Mouse (Mus musculus) MEL (cell line): ENCODE measurements around the gene Tbc1d30. TPM values are rescaled to one million over a fixed set of nuclear protein-coding genes. Genes with fewer than 3 reads are reported as not detected.
A peak's percentile ranks its signal among the peaks of the same experiment; 100 is the strongest.

ENCODE experiments used
- DNase-seq: peaks from one replicate; pipeline ENCODE4 v3.0.0; 2011; ENCODE audit warnings: low read depth, low spot score
- H3K27ac ChIP-seq: 2 replicates; pipeline ENCODE4 v1.5.1; 2012; ENCODE audit warnings: low read depth, mild to moderate bottlenecking, control low read depth, low read length, moderate library complexity; ENCODE audit not compliant: control insufficient read depth
- H3K27me3 ChIP-seq, 2 experiments: fragments of 150-350 bp in 1 of 2; sonication (generic) in 1 of 2; 2 replicates each; pipeline ENCODE4 v1.6.1; 2012; ENCODE audit warnings: low read length in 2 of 2, mild to moderate bottlenecking in 2 of 2, improper control_type of control experiment in 1 of 2, moderate library complexity in 1 of 2; ENCODE audit not compliant: insufficient read depth in 2 of 2, control insufficient read depth in 1 of 2
- H3K36me3 ChIP-seq, 2 experiments: 2 replicates each; pipeline ENCODE4 v1.6.1; 2012 to 2014; ENCODE audit warnings: low read length in 2 of 2, improper control_type of control experiment in 1 of 2, inconsistent platforms in 1 of 2, mild to moderate bottlenecking in 1 of 2; ENCODE audit not compliant: insufficient read depth in 2 of 2, control insufficient read depth in 1 of 2
- H3K4me1 ChIP-seq, 2 experiments: fragments of 150-350 bp in 1 of 2; sonication (generic) in 1 of 2; 2 replicates each; pipeline ENCODE4 v1.6.1; 2012; ENCODE audit warnings: low read length in 2 of 2, improper control_type of control experiment in 1 of 2, mild to moderate bottlenecking in 1 of 2; ENCODE audit not compliant: insufficient read depth in 2 of 2, control insufficient read depth in 1 of 2
- H3K4me3 ChIP-seq, 2 experiments: fragments of 150-350 bp in 1 of 2; sonication (generic) in 1 of 2; 2 replicates each; pipeline ENCODE4 v1.5.1; 2012; ENCODE audit warnings: low read depth in 2 of 2, low read length in 2 of 2, mild to moderate bottlenecking in 2 of 2, moderate library complexity in 2 of 2, control low read depth in 1 of 2, improper control_type of control experiment in 1 of 2; ENCODE audit not compliant: control insufficient read depth in 1 of 2, insufficient read depth in 1 of 2
- H3K79me2 ChIP-seq: 2 replicates; pipeline ENCODE4 v1.6.1; 2012; ENCODE audit warnings: mild to moderate bottlenecking, low read length, moderate library complexity; ENCODE audit not compliant: control insufficient read depth, poor library complexity, insufficient read depth
- H3K9ac ChIP-seq: 2 replicates; pipeline ENCODE4 v1.6.1; 2012; ENCODE audit warnings: low read depth, mild to moderate bottlenecking, control low read depth, low read length, moderate library complexity; ENCODE audit not compliant: control insufficient read depth, poor library complexity, severe bottlenecking
- H3K9me3 ChIP-seq: fragments of 150-350 bp; sonication (generic); replicated peaks from 2 replicates; pipeline ENCODE4 v1.6.1; 2012; ENCODE audit warnings: mild to moderate bottlenecking, low read length, improper control_type of control experiment, moderate library complexity; ENCODE audit not compliant: insufficient read depth
- BHLHE40 ChIP-seq: IDR thresholded peaks from 2 replicates; pipeline ENCODE4 v1.6.1; 2012; ENCODE audit warnings: low read depth, mild to moderate bottlenecking, inconsistent platforms, low read length, improper control_type of control experiment, borderline replicate concordance
- CHD2 ChIP-seq: IDR thresholded peaks from 2 replicates; pipeline ENCODE4 v1.6.1; 2011; ENCODE audit warnings: low read length, improper control_type of control experiment
- CTCF ChIP-seq, 3 experiments: IDR thresholded peaks in 2 of 3; conservative IDR thresholded peaks in 1 of 3; 2 replicates each; pipeline ENCODE4 v1.5.1; 2011 to 2012; ENCODE audit warnings: low read length in 3 of 3, low read depth in 2 of 3, mild to moderate bottlenecking in 2 of 3, improper control_type of control experiment in 1 of 3, inconsistent platforms in 1 of 3, mixed read lengths in 1 of 3, moderate library complexity in 1 of 3; ENCODE audit not compliant: control insufficient read depth in 1 of 3, insufficient read depth in 1 of 3, poor library complexity in 1 of 3, severe bottlenecking in 1 of 3
- E2F4 ChIP-seq: IDR thresholded peaks from 2 replicates; pipeline ENCODE4 v1.6.1; 2011; ENCODE audit warnings: low read depth, low read length, improper control_type of control experiment, borderline replicate concordance
- ELF1 ChIP-seq: IDR thresholded peaks from 2 replicates; pipeline ENCODE4 v1.6.1; 2014; ENCODE audit warnings: low read depth, mild to moderate bottlenecking, inconsistent platforms, low read length, improper control_type of control experiment, moderate library complexity
- ETS1 ChIP-seq: IDR thresholded peaks from 2 replicates; pipeline ENCODE4 v1.6.1; 2012; ENCODE audit warnings: low read depth, mild to moderate bottlenecking, inconsistent platforms, low read length, improper control_type of control experiment, moderate library complexity
- GABPA ChIP-seq: IDR thresholded peaks from 2 replicates; pipeline ENCODE4 v1.6.1; 2012; ENCODE audit warnings: low read depth, mild to moderate bottlenecking, inconsistent platforms, low read length, improper control_type of control experiment, moderate library complexity
- GATA1 ChIP-seq: IDR thresholded peaks from 2 replicates; pipeline ENCODE4 v1.6.1; 2011; ENCODE audit warnings: low read depth, low read length, improper control_type of control experiment
- MAFK ChIP-seq: IDR thresholded peaks from 2 replicates; pipeline ENCODE4 v1.6.1; 2011; ENCODE audit warnings: low read depth, mild to moderate bottlenecking, low read length, improper control_type of control experiment, borderline replicate concordance
- MAX ChIP-seq: IDR thresholded peaks from 2 replicates; pipeline ENCODE4 v1.6.1; 2011; ENCODE audit warnings: low read length, improper control_type of control experiment
- MAZ ChIP-seq: IDR thresholded peaks from 2 replicates; pipeline ENCODE4 v1.6.1; 2012; ENCODE audit warnings: low read depth, mild to moderate bottlenecking, inconsistent platforms, low read length, improper control_type of control experiment
- MEF2A ChIP-seq: IDR thresholded peaks from 2 replicates; pipeline ENCODE4 v1.6.1; 2014; ENCODE audit warnings: low read depth, mild to moderate bottlenecking, inconsistent platforms, low read length, improper control_type of control experiment; ENCODE audit not compliant: poor library complexity, insufficient replicate concordance, severe bottlenecking; ENCODE audit errors: extremely low read depth
- MXI1 ChIP-seq: IDR thresholded peaks from 2 replicates; pipeline ENCODE4 v1.6.1; 2011; ENCODE audit warnings: mild to moderate bottlenecking, low read depth, low read length, improper control_type of control experiment
- MYB ChIP-seq: IDR thresholded peaks from 2 replicates; pipeline ENCODE4 v1.6.1; 2011; ENCODE audit warnings: mild to moderate bottlenecking, low read depth, low read length, improper control_type of control experiment
- MYC ChIP-seq: IDR thresholded peaks from 2 replicates; pipeline ENCODE4 v1.6.1; 2011; ENCODE audit warnings: low read depth, mild to moderate bottlenecking, low read length, improper control_type of control experiment, moderate library complexity
- NRF1 ChIP-seq: IDR thresholded peaks from 2 replicates; pipeline ENCODE4 v1.6.1; 2014; ENCODE audit warnings: low read depth, mild to moderate bottlenecking, inconsistent platforms, low read length, improper control_type of control experiment, moderate library complexity; ENCODE audit not compliant: poor library complexity, insufficient read depth, severe bottlenecking
- POLR2AphosphoS2 ChIP-seq: IDR thresholded peaks from 2 replicates; pipeline ENCODE4 v1.6.1; 2011; ENCODE audit warnings: low read length, improper control_type of control experiment
- RAD21 ChIP-seq: IDR thresholded peaks from 2 replicates; pipeline ENCODE4 v1.6.1; 2011; ENCODE audit warnings: mild to moderate bottlenecking, low read depth, low read length, improper control_type of control experiment
- RCOR1 ChIP-seq: IDR thresholded peaks from 2 replicates; pipeline ENCODE4 v1.6.1; 2012; ENCODE audit warnings: low read depth, mild to moderate bottlenecking, inconsistent platforms, low read length, improper control_type of control experiment
- SIN3A ChIP-seq: IDR thresholded peaks from 2 replicates; pipeline ENCODE4 v1.6.1; 2012; ENCODE audit warnings: low read length, improper control_type of control experiment, inconsistent platforms
- SMC3 ChIP-seq: IDR thresholded peaks from 2 replicates; pipeline ENCODE4 v1.6.1; 2011; ENCODE audit warnings: low read depth, low read length, improper control_type of control experiment
- USF2 ChIP-seq, 2 experiments: IDR thresholded peaks; 2 replicates each; pipeline ENCODE4 v1.6.1; 2011 to 2012; ENCODE audit warnings: improper control_type of control experiment in 2 of 2, low read length in 2 of 2, borderline replicate concordance in 1 of 2, inconsistent platforms in 1 of 2, low read depth in 1 of 2, mild to moderate bottlenecking in 1 of 2; ENCODE audit not compliant: insufficient read depth in 1 of 2
- polyA plus RNA-seq, 2 experiments: library from polyadenylated mRNA; stranded (reverse) in 1 of 2; unstranded in 1 of 2; fragments of >175 nt in 1 of 2; fragments of >200 nt in 1 of 2; gene quantifications; 2 replicates each; pipeline versions ENCODE4 v1.2.1 to v1.2.4; 2012; ENCODE audit warnings: low replicate concordance in 2 of 2, low read depth in 1 of 2; ENCODE audit not compliant: insufficient read length in 2 of 2, insufficient read depth in 1 of 2, missing spikeins in 1 of 2
- total RNA-seq: library from RNA; depleted of rRNA; stranded (reverse); fragments of 300-350 nt; gene quantifications from 2 replicates; pipeline ENCODE4 v1.2.3, GENCODE M21; 2012

Tbc1d30 gene
- total and polyA plus RNA-seq, 3 experiments = 0.35 to 2.1 TPM; not detected in 1

DNA sequence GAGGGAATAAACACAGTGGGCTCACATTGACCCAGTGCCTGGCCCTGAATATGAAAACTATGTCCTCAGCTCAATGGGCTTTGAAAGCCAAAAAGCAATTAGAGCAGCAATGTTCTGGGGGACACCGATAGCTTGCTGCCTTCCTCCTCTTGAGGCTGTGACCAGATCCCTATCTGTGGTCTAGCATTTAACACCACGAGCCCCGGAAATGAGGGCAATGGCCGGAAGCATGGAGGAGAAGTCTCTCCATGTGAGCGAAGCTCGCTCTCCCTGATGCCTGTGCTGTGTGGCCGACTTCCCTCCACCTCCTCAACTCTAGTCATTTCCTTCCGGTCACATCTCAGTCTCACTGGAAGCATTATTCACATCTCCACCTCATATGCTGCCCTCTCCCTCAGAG is 82.3 kb downstream of the Tbc1d30 start:
- no peak for DNase-seq
- H3K27me3 ChIP-seq = no peaks in the 10 kb centered on the region
- peaks cover 0 to 13% of the 10 kb centered on the region in 2 experiments; a peak in 2 of 4 replicates for H3K36me3 ChIP-seq
- H3K4me3 ChIP-seq = no peak overlapping the region
- H3K27ac ChIP-seq = no peak overlapping the region
- no peak overlapping the region for H3K9ac ChIP-seq
- no peaks in the 10 kb centered on the region for H3K9me3 ChIP-seq
- H3K4me1 ChIP-seq = peaks cover 0 to 13% of the 10 kb centered on the region in 2 experiments; a peak in 3 of 4 replicates
- no peaks in the 10 kb centered on the region for H3K79me2 ChIP-seq
- TF ChIP-seq CHD2 (no peak), SMC3 (no peak), USF2 (IDR thresholded peaks at IDR 0.05; ENCODE audit: borderline replicate concordance in 1 of 2, insufficient read depth in 1 of 2, low read depth in 1 of 2, low read length in 2 of 2) (no peak), MXI1 (no peak), ELF1 (no peak), RAD21 (no peak), ETS1 (no peak), POLR2AphosphoS2 (no peak), SIN3A (no peak), CTCF (IDR thresholded peaks at IDR 0.05 in 2 of 3, conservative IDR thresholded peaks at IDR 0.05 in 1 of 3; ENCODE audit: control insufficient read depth in 1 of 3, insufficient read depth in 1 of 3, low read depth in 2 of 3, low read length in 3 of 3, poor library complexity in 1 of 3, severe bottlenecking in 1 of 3) (no peak), GATA1 (no peak), MYB (no peak), NRF1 (no peak), MAZ (no peak), BHLHE40 (no peak), MYC (no peak), RCOR1 (no peak), MAFK (no peak), E2F4 (no peak), GABPA (no peak)

DNA sequence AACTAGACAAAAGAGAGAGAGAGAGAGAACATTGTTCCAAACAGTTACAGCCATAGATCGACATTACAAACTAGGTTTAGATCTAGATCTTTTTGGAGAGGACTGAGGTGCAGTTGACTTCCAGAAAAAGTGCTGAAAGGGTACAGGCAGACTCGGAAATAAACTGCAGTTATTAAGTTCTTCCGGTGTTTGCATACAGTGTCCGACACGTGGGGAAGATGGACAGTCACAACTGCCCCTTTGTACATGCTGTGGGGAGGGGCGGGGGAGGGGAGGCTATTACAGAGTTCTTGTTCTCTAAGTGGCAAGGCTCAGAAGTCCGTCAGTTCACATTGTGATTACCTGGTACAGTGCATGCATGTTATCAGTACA is 86.9 kb downstream of the Tbc1d30 start:
- H3K79me2 ChIP-seq = no peaks in the 10 kb centered on the region
- no peaks in the 10 kb centered on the region for H3K27me3 ChIP-seq
- no peaks in the 10 kb centered on the region for H3K9me3 ChIP-seq
- H3K9ac ChIP-seq = peak overlapping the region; percentile 33; the same call in 1 of the 2 replicates
- TF ChIP-seq MEF2A (no peak), CTCF (IDR thresholded peaks at IDR 0.05 in 2 of 3, conservative IDR thresholded peaks at IDR 0.05 in 1 of 3; ENCODE audit: control insufficient read depth in 1 of 3, insufficient read depth in 1 of 3, low read depth in 2 of 3, low read length in 3 of 3, poor library complexity in 1 of 3, severe bottlenecking in 1 of 3) (no peak), MAX (no peak)
- H3K4me3 ChIP-seq = peak overlapping the region; percentile 12 to 18; a peak in 3 of 4 replicates
- peaks cover 0 to 26% of the 10 kb centered on the region in 2 experiments; a peak in 2 of 4 replicates for H3K36me3 ChIP-seq
- no peak for DNase-seq
- H3K27ac ChIP-seq = peak overlapping the region; percentile 62
- H3K4me1 ChIP-seq = peaks cover 2 to 31% of the 10 kb centered on the region in 2 experiments
